Mouse (Mus musculus): ENCODE data around the gene Grik1.

The Grik1 gene

GRCm38 (mm10) chr16:87956178-87956577 lies 333.9 kb downstream of the Grik1 start:
- DNase-seq = no peak

- DNase-seq = peak; percentile 34
Observed at GRCm38 (mm10) chr16:87954715-87955441, 335.2 kb downstream of the Grik1 start.

- DNase-seq = no peak
Observed at GRCm38 (mm10) chr16:87953176-87953575, 336.9 kb downstream of the Grik1 start.

GRCm38 (mm10) chr16:87949881-87950280 lies 340.2 kb downstream of the Grik1 start:
- no peak for DNase-seq

GRCm38 (mm10) chr16:87948122-87948521 lies 341.9 kb downstream of the Grik1 start:
- DNase-seq = no peak

- no peak for DNase-seq
Observed at GRCm38 (mm10) chr16:87944318-87944717, 345.7 kb downstream of the Grik1 start.

GRCm38 (mm10) chr16:87942103-87942865 lies 347.8 kb downstream of the Grik1 start:
- no peak for DNase-seq

- DNase-seq = no peak
Observed at GRCm38 (mm10) chr16:87934685-87935084, 355.4 kb downstream of the Grik1 start.

- no peak for DNase-seq
Observed at GRCm38 (mm10) chr16:87931358-87931757, 358.7 kb downstream of the Grik1 start.

- DNase-seq = no peak
Observed at GRCm38 (mm10) chr16:87930519-87930918, 359.5 kb downstream of the Grik1 start.

- DNase-seq = no peak
Observed at GRCm38 (mm10) chr16:87928671-87929070, 361.4 kb downstream of the Grik1 start.

- no peak for DNase-seq
Observed at GRCm38 (mm10) chr16:87917897-87918296, 372.2 kb downstream of the Grik1 start.

- DNase-seq = peak; percentile 22
Observed at GRCm38 (mm10) chr16:87917157-87917546, 372.9 kb downstream of the Grik1 start.

GRCm38 (mm10) chr16:87916209-87917156 lies 373.6 kb downstream of the Grik1 start:
- no peak for DNase-seq

- DNase-seq = no peak
Observed at GRCm38 (mm10) chr16:87915156-87915555, 374.9 kb downstream of the Grik1 start.

GRCm38 (mm10) chr16:87913781-87914180 lies 376.3 kb downstream of the Grik1 start:
- DNase-seq = no peak

GRCm38 (mm10) chr16:87911201-87911600 lies 378.9 kb downstream of the Grik1 start:
- peak; percentile 23 for DNase-seq

GRCm38 (mm10) chr16:87902049-87902448 lies 388.0 kb downstream of the Grik1 start:
- DNase-seq = no peak

- DNase-seq = no peak
Observed at GRCm38 (mm10) chr16:87901189-87901588, 388.9 kb downstream of the Grik1 start.

- no peak for DNase-seq
Observed at GRCm38 (mm10) chr16:87875927-87876326, 414.1 kb downstream of the Grik1 start.

- no peak for DNase-seq
Observed at GRCm38 (mm10) chr16:87864526-87864925, 425.5 kb downstream of the Grik1 start.

GRCm38 (mm10) chr16:87861722-87862121 lies 428.3 kb downstream of the Grik1 start:
- no peak for DNase-seq

- DNase-seq = no peak
Observed at GRCm38 (mm10) chr16:87853451-87854085, 436.5 kb downstream of the Grik1 start.
